34 mouse cellular contexts compared by ENCODE assay signal in the genomic region with DNA sequence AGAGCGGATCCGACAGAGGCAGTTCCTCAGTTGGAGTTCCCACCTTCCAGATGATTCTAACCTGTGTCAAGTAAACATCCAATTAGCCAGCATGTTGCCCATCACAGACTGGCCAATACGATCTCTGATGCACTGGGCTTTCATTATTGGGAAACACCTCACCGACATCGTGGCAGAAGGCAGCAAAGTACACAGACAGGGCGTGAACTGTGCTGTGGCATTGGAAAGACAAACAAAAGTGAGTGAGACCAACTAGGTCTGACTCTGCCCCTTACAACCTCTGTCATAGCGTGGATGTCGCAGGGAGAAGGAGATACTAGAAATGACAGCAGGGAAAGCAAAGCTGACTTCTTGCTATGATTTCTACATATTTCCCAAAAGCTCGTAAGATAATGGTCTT.
"Had no signal": no experiment of that assay in that cellular context is flagged by ENCODE, and none has a peak within 500 bp of the region (broad histone marks: within the 10 kb centered on the region; RNA-seq: fewer than 3 reads in every experiment).

No protein-coding gene starts in this region.

- H3K36me3 ChIP-seq: heart, embryonic 10.5 days; heart, embryonic 12.5 days; heart, embryonic 13.5 days; heart, embryonic 15.5 days; hindbrain, embryonic 10.5 days; hindbrain, embryonic 12.5 days; hindbrain, embryonic 13.5 days; hindbrain, embryonic 15.5 days; intestine, embryonic 15.5 days; kidney, embryonic 15.5 days had no signal

- H3K4me1 ChIP-seq: heart, embryonic 15.5 days; hindbrain, embryonic 15.5 days had no signal

- ATAC-seq: hindbrain, embryonic 16.5 days; hindbrain, postnatal 0 days; inflammation-experienced regulatory T-cells, adult 6 months; intestine, embryonic 15.5 days had no signal

- H3K27me3 ChIP-seq: heart, embryonic 12.5 days; heart, embryonic 13.5 days; heart, embryonic 15.5 days; hindbrain, embryonic 12.5 days; hindbrain, embryonic 13.5 days; hindbrain, embryonic 15.5 days; intestine, embryonic 15.5 days; kidney, embryonic 15.5 days had no signal

- H3K4me3 ChIP-seq: heart, adult 2 months; heart, embryonic 10.5 days; heart, embryonic 12.5 days; heart, embryonic 13.5 days; heart, embryonic 15.5 days; hindbrain, embryonic 10.5 days; hindbrain, embryonic 12.5 days; hindbrain, embryonic 13.5 days; hindbrain, embryonic 15.5 days; intestine, embryonic 15.5 days; kidney, embryonic 15.5 days; layer of hippocampus, adult 2 months had no signal

- DNase-seq: heart, adult 2 months; heart, postnatal 10 days; heart, postnatal 14 days; heart, postnatal 36 days; heart, postnatal 4 days; kidney, adult 11 months; kidney, adult 18-20 months; kidney, adult 2 months; kidney, adult 8-10 months; kidney, adult 9 months; kidney, postnatal 10 days; kidney, postnatal 14 days; kidney, postnatal 25 days; kidney, postnatal 36 days; kidney, postnatal 4 days; layer of hippocampus, adult 9-11 months; layer of hippocampus, postnatal 36 days had no signal

- H3K9ac ChIP-seq: heart, embryonic 12.5 days; heart, embryonic 13.5 days; heart, embryonic 15.5 days; hindbrain, embryonic 12.5 days; hindbrain, embryonic 13.5 days; hindbrain, embryonic 14.5 days; hindbrain, embryonic 15.5 days; intestine, embryonic 15.5 days; kidney, embryonic 15.5 days had no signal

- H3K9me3 ChIP-seq: heart, embryonic 10.5 days; heart, embryonic 12.5 days; heart, embryonic 13.5 days; heart, embryonic 15.5 days; hindbrain, embryonic 10.5 days; hindbrain, embryonic 12.5 days; hindbrain, embryonic 13.5 days; hindbrain, embryonic 15.5 days; intestine, embryonic 15.5 days; kidney, embryonic 15.5 days had no signal

- H3K27ac ChIP-seq: heart, adult 2 months; heart, embryonic 10.5 days; heart, embryonic 13.5 days; heart, embryonic 15.5 days; hindbrain, embryonic 10.5 days; hindbrain, embryonic 12.5 days; hindbrain, embryonic 13.5 days; hindbrain, embryonic 14.5 days; hindbrain, embryonic 15.5 days; hindbrain, postnatal 0 days; intestine, embryonic 15.5 days; kidney, embryonic 15.5 days; kidney, postnatal 0 days; layer of hippocampus, adult 2 months had no signal

- H3K4me2 ChIP-seq: heart, embryonic 11.5 days; heart, embryonic 12.5 days; heart, embryonic 13.5 days; heart, embryonic 15.5 days; hindbrain, embryonic 12.5 days; hindbrain, embryonic 13.5 days; hindbrain, embryonic 14.5 days; hindbrain, embryonic 15.5 days; intestine, embryonic 15.5 days; kidney, embryonic 15.5 days had no signal
